Mouse (Mus musculus) erythroblast, embryonic 14.5 days (primary cell): ENCODE results near the gene Actg1.

Source experiments
- GATA1 ChIP-seq: IDR thresholded peaks from 2 replicates; pipeline ENCODE4 v1.6.1; 2012; ENCODE audit warnings: low read length, inconsistent platforms, mixed read lengths
- TAL1 ChIP-seq: IDR thresholded peaks from 3 replicates; pipeline ENCODE4 v1.6.1; 2012; ENCODE audit warnings: low read length, inconsistent platforms, mixed read lengths

DNA sequence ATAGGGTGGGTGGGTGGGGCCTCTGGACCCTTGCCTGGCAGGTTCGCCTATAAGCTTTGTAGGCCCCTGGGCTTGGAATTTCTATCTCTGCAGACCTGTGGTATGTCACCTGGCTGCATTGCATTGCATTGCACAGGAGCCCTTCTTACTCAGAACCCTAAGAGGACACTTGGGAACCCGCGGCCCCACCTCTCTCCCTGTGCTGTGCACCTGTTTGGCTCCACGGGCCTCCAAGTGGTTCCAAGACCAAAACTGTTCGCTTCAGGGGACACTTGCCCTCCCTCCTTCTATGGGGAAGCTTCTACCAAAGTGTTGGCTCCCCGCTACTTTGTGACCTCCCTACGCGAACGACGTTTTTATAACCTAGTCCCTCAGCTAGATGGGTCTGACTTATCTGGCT, 36.8 kb downstream of the Actg1 start:
- TF ChIP-seq TAL1 = no peak
- no peak for TF ChIP-seq GATA1
